Mouse (Mus musculus): ENCODE results near the gene Hoxa9. TPM values are rescaled to one million over a fixed set of nuclear protein-coding genes. Genes with fewer than 3 reads are reported as not detected.

Hoxa9 gene
- polyA plus RNA-seq, 1 experiment = 13.6 TPM

DNA sequence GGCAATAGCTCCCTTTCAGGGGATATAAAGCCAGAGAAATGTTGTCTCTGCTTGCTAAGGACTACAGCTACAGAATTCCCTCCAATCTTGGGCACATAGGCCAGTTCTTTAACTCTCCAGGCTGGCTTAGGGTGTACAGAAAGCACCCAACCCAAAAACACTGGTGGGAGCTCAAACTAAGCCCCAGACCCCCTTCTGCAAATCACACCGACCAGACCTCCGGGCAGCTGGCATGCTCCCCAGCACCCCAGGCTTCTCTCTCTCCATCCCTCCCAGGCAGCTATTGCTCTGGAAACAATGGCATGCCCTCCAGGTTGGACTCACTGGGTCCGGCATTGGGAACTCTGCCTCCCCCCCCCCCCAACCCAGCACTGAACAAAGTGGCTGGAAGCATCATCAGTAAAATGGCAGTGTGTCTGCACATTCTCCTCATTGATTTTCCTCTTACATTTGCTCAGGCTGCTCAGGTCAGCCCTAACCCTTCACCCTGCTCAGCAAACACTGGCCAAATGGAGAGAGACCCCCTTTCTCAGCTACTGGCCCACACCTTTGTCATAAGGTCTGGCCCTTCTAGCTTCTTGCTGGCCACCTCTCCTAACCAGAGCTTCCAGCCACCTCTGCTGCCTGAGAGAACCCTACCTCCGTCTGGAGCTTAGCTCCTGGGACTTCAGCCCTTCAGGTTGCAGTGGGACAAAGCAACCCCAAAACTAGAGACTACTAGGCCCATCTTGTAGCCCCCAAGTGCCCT lies 51.8 kb downstream of the Hoxa9 start:
- Histone ChIP-seq H3K27ac (ENCODE audit: insufficient read depth, low read length) (peak overlapping the region; percentile 68), H3K4me1 (ENCODE audit: control insufficient read depth, insufficient read depth, low read length) (peaks cover 2% of the 10 kb centered on the region; the same call in 1 of the 2 replicates), H3K4me3 (ENCODE audit: insufficient read depth, low read length) (peak overlapping the region; percentile 45)
- no peak for TF ChIP-seq POLR2A (IDR thresholded peaks at IDR 0.05; ENCODE audit: low read depth, low read length)
- TF ChIP-seq CTCF (IDR thresholded peaks at IDR 0.05; ENCODE audit: borderline replicate concordance, insufficient read depth, low read length) = no peak

DNA sequence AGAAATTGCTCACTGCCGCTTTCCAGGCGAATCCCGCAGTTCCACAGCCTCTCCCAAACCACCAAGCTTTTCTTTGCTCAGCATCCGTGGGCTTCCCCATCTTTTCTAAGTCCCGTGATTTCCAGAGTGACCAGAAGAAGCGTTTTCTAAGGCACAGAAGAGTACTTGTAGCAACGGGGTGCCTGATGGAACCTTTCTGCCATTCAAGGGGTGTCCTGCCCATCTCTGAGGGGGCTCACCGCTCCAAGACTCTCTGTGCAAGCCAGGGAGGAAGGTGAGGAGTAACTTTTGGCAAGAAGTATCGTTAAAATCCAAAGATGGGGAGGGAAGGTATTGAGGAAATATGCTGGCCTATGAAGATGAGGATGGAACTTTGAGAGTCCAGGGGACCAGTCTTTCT lies 53.1 kb downstream of the Hoxa9 start:
- Histone ChIP-seq H3K4me1 (ENCODE audit: control insufficient read depth, insufficient read depth, low read length) (peaks cover 2% of the 10 kb centered on the region; the same call in 1 of the 2 replicates), H3K4me3 (ENCODE audit: insufficient read depth, low read length) (peak overlapping the region; percentile 48), H3K27ac (ENCODE audit: insufficient read depth, low read length) (peak overlapping the region; percentile 68)
- TF ChIP-seq CTCF (IDR thresholded peaks at IDR 0.05; ENCODE audit: borderline replicate concordance, insufficient read depth, low read length) (no peak), POLR2A (IDR thresholded peaks at IDR 0.05; ENCODE audit: low read depth, low read length) (no peak)

DNA sequence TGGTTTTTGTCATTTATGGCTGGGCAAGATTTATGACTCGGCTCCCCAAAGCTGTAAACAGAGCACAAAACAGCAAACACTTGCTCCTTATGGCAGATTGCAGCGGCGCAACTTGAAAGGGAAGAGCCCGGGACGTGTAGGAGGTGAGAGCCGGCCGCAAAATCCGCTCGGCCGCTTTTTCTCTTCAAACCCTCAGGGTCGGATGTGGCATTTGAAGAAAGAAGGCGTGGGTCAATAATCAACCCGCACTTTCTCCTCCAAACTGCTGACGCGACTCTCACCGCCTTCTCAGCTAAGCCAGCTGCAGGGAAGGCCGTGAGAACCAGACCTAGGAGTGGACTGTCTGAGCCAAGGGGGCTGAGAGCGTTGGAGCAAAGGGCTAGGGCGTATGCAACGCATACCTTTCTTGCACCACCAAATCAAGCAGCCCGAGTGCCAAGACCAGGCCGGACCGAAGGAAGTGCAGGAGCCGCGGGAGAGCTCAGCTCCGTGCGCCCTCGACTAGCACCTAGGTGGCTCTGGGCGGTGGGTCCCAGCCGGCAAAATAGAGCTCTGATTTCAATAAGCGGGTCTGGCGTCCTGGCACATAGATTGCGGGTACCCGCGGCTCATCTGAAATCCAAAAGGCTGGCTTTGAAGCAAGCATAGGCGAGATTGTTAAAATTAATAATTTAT lies 53.7 kb downstream of the Hoxa9 start, which contains the start of gene 5730596B20Rik:
5730596B20Rik (plus strand) TSS at position 438 of the 675 bp plus-strand sequence.
- H3K4me1 ChIP-seq (ENCODE audit: control insufficient read depth, insufficient read depth, low read length) = peaks cover 2% of the 10 kb centered on the region; the same call in 1 of the 2 replicates
- TF ChIP-seq POLR2A (IDR thresholded peaks at IDR 0.05; ENCODE audit: low read depth, low read length) = peak; percentile 37; the same call in 1 of the 2 replicates
- TF ChIP-seq CTCF (IDR thresholded peaks at IDR 0.05; ENCODE audit: borderline replicate concordance, insufficient read depth, low read length) = no peak
- peak within 1 kb of the TSS; percentile 81 for H3K27ac ChIP-seq (ENCODE audit: insufficient read depth, low read length)
- H3K4me3 ChIP-seq (ENCODE audit: insufficient read depth, low read length) = peak within 1 kb of the TSS; percentile 48

DNA sequence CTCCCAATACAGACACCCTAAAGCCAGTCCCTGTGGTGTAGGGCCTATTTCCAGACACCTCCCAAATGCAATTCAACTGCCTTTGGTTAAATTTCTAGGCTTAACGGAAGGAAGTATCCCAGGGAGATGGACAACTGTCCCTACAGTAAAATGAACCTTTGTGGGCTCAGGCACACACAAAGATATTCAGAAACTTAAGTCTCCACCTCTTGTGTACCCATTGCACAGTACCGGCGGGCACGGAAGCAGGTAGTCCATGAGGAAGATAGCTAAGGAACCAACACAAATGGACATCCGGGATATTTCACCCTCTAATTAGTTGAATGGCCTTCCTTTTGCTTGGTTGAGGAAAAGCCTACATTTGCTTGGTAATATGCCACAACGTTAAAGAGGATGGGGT lies 54.5 kb downstream of the Hoxa9 start:
- peaks cover 2% of the 10 kb centered on the region; the same call in 1 of the 2 replicates for H3K4me1 ChIP-seq (ENCODE audit: control insufficient read depth, insufficient read depth, low read length)
- peak overlapping the region; percentile 81 for H3K27ac ChIP-seq (ENCODE audit: insufficient read depth, low read length)
- no peak for TF ChIP-seq POLR2A (IDR thresholded peaks at IDR 0.05; ENCODE audit: low read depth, low read length)
- TF ChIP-seq CTCF (IDR thresholded peaks at IDR 0.05; ENCODE audit: borderline replicate concordance, insufficient read depth, low read length) = no peak
- peak overlapping the region; percentile 48 for H3K4me3 ChIP-seq (ENCODE audit: insufficient read depth, low read length)

DNA sequence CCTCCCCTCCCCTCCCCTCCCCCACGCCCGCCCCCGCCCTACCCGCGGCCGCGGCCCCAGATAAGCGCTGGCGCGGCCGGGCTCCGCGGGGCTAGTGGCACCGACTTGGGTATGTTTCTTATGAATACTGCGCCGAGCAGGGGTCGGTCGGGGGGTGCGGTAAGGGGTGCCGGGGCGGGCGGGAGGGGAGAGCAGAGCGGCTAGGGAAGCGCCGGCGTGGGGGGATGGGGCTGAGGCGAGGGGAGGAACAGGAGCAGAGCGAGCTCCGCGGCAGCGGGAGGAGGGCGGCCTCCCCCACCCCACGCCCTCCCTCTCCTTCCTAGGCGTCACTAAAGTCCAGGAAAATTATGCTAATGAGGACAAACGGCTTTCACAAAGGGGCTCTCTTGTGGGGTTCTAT lies 55.0 kb downstream of the Hoxa9 start:
- Histone ChIP-seq H3K4me3 (ENCODE audit: insufficient read depth, low read length) (peak overlapping the region; percentile 48), H3K4me1 (ENCODE audit: control insufficient read depth, insufficient read depth, low read length) (peaks cover 8% of the 10 kb centered on the region), H3K27ac (ENCODE audit: insufficient read depth, low read length) (peak overlapping the region; percentile 81)
- TF ChIP-seq CTCF (IDR thresholded peaks at IDR 0.05; ENCODE audit: borderline replicate concordance, insufficient read depth, low read length) (no peak), POLR2A (IDR thresholded peaks at IDR 0.05; ENCODE audit: low read depth, low read length) (no peak)

GRCm38 (mm10) chr6:52174968-52175751 lies 55.7 kb downstream of the Hoxa9 start:
- Histone ChIP-seq H3K27ac (ENCODE audit: insufficient read depth, low read length) (peak overlapping the region; percentile 39), H3K4me3 (ENCODE audit: insufficient read depth, low read length) (peak overlapping the region; percentile 48), H3K4me1 (ENCODE audit: control insufficient read depth, insufficient read depth, low read length) (peaks cover 8% of the 10 kb centered on the region)
- TF ChIP-seq POLR2A (IDR thresholded peaks at IDR 0.05; ENCODE audit: low read depth, low read length) = no peak
- no peak for TF ChIP-seq CTCF (IDR thresholded peaks at IDR 0.05; ENCODE audit: borderline replicate concordance, insufficient read depth, low read length)

DNA sequence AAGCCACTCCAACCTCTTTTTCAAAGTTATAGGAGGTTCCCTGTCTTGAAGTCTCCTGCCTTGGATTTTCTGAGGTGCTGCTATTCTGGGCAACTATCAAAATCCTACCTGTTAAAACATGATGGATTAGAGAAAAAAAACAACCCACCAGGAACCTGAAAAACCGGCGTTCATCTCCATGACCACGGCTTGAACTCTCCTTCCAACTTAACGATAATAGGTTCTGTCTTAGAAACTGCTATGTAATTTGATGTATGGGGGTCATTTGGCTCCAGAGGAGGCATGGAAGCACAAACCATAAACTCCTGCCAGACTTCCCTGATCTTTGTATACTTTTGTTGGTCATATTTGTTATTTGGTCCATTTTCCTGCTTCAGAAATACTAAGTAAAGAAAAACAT lies 57.2 kb downstream of the Hoxa9 start:
- no peak overlapping the region for H3K4me3 ChIP-seq (ENCODE audit: insufficient read depth, low read length)
- peaks cover 8% of the 10 kb centered on the region for H3K4me1 ChIP-seq (ENCODE audit: control insufficient read depth, insufficient read depth, low read length)
- TF ChIP-seq POLR2A (IDR thresholded peaks at IDR 0.05; ENCODE audit: low read depth, low read length) (no peak), CTCF (IDR thresholded peaks at IDR 0.05; ENCODE audit: borderline replicate concordance, insufficient read depth, low read length) (no peak)
- peak overlapping the region; percentile 90; the same call in 1 of the 2 replicates for H3K27ac ChIP-seq (ENCODE audit: insufficient read depth, low read length)

Other genes with a start within 250 kb of the Hoxa9 start
- 57.3 and 59.1 TPM in 2 replicates for gene Skap2, start 218.5 kb downstream of the Hoxa9 start, polyA plus RNA-seq (2011; ENCODE audit: insufficient read length, low read depth, missing spikeins)
- 2.4 and 3.0 TPM in 2 replicates for gene Hoxa1, start 72.8 kb downstream of the Hoxa9 start, polyA plus RNA-seq (2011; ENCODE audit: insufficient read length, low read depth, missing spikeins)
- 4.3 and 4.8 TPM in 2 replicates for gene Hoxa2, start 66.3 kb downstream of the Hoxa9 start, polyA plus RNA-seq (2011; ENCODE audit: insufficient read length, low read depth, missing spikeins)
- gene 5730596B20Rik, start 53.6 kb downstream of the Hoxa9 start, polyA plus RNA-seq (2011; ENCODE audit: insufficient read length, low read depth, missing spikeins) = 0.23 TPM in 1 of 2 replicates, not detected in the other
- gene Hoxa4, start 39.3 kb downstream of the Hoxa9 start, polyA plus RNA-seq (2011; ENCODE audit: insufficient read length, low read depth, missing spikeins) = 3.0 and 4.2 TPM in 2 replicates
- 11.9 and 18.6 TPM in 2 replicates for gene Hoxa5, start 26.5 kb downstream of the Hoxa9 start, polyA plus RNA-seq (2011; ENCODE audit: insufficient read length, low read depth, missing spikeins)
- gene Hoxa6, start 22.4 kb downstream of the Hoxa9 start, polyA plus RNA-seq (2011; ENCODE audit: insufficient read length, low read depth, missing spikeins) = 2.8 and 4.2 TPM in 2 replicates
- gene Hoxa3, start 17.8 kb downstream of the Hoxa9 start, polyA plus RNA-seq (2011; ENCODE audit: insufficient read length, low read depth, missing spikeins) = 10.2 and 13.5 TPM in 2 replicates
- 0.89 TPM in 1 of 2 replicates, not detected in the other for gene Gm28308, start 17.8 kb downstream of the Hoxa9 start, polyA plus RNA-seq (2011; ENCODE audit: insufficient read length, low read depth, missing spikeins)
- 15.8 and 21.6 TPM in 2 replicates for gene Hoxa7, start 9.2 kb downstream of the Hoxa9 start, polyA plus RNA-seq (2011; ENCODE audit: insufficient read length, low read depth, missing spikeins)
- gene Hoxa10, start 9.8 kb upstream of the Hoxa9 start, polyA plus RNA-seq (2011; ENCODE audit: insufficient read length, low read depth, missing spikeins) = 12.1 and 18.2 TPM in 2 replicates
- 5.1 and 9.2 TPM in 2 replicates for gene Hoxa11, start 14.7 kb upstream of the Hoxa9 start, polyA plus RNA-seq (2011; ENCODE audit: insufficient read length, low read depth, missing spikeins)
- 3.3 and 5.0 TPM in 2 replicates for gene Hoxa13, start 29.8 kb upstream of the Hoxa9 start, polyA plus RNA-seq (2011; ENCODE audit: insufficient read length, low read depth, missing spikeins)
- not detected in 2 replicates for gene Evx1, start 82.4 kb upstream of the Hoxa9 start, polyA plus RNA-seq (2011; ENCODE audit: insufficient read length, low read depth, missing spikeins)